Mouse (Mus musculus) ES-Bruce4 (cell line): ENCODE results near the gene Akt1s1. TPM values are rescaled to one million over a fixed set of nuclear protein-coding genes. Genes with fewer than 3 reads are reported as not detected.

Source experiments
- H3K27ac ChIP-seq: 2 replicates; pipeline ENCODE4 v1.5.1; 2012; ENCODE audit warnings: low read length, inconsistent platforms; ENCODE audit not compliant: insufficient read depth
- H3K27me3 ChIP-seq: 2 replicates; pipeline ENCODE4 v1.6.1; 2012; ENCODE audit warnings: mild to moderate bottlenecking, low read length, inconsistent platforms; ENCODE audit not compliant: control insufficient read depth, poor library complexity, insufficient read depth, severe bottlenecking
- H3K36me3 ChIP-seq: 2 replicates; pipeline ENCODE4 v1.6.1; 2012; ENCODE audit warnings: inconsistent platforms, mild to moderate bottlenecking, low read length, moderate library complexity; ENCODE audit not compliant: control insufficient read depth, poor library complexity, insufficient read depth, severe bottlenecking
- H3K4me1 ChIP-seq: one replicate; pipeline ENCODE4 v1.8.1; 2011; ENCODE audit warnings: low read length; ENCODE audit not compliant: control insufficient read depth, insufficient read depth
- H3K4me3 ChIP-seq: 2 replicates; pipeline ENCODE4 v1.5.1; 2011; ENCODE audit warnings: low read depth, mild to moderate bottlenecking, low read length
- H3K9ac ChIP-seq: 2 replicates; pipeline ENCODE4 v1.6.1; 2012; ENCODE audit warnings: low read depth, mild to moderate bottlenecking, inconsistent platforms; ENCODE audit not compliant: poor library complexity, severe bottlenecking
- H3K9me3 ChIP-seq: replicated peaks from 2 replicates; pipeline ENCODE4 v1.6.1; 2012; ENCODE audit warnings: mild to moderate bottlenecking, low read length, inconsistent platforms; ENCODE audit not compliant: control insufficient read depth, poor library complexity, insufficient read depth, severe bottlenecking
- CTCF ChIP-seq: IDR thresholded peaks from one replicate; pipeline ENCODE4 v1.8.1; 2011; ENCODE audit warnings: low read depth, low read length
- EP300 ChIP-seq: IDR thresholded peaks from 2 replicates; pipeline ENCODE4 v1.6.1; 2011; ENCODE audit warnings: low read depth, low read length; ENCODE audit not compliant: insufficient read depth
- POLR2A ChIP-seq: IDR thresholded peaks from one replicate; pipeline ENCODE4 v1.8.1; 2011; ENCODE audit warnings: low read length; ENCODE audit not compliant: insufficient read depth
- polyA plus RNA-seq: library from polyadenylated mRNA; stranded (reverse); fragments of >200 nt; gene quantifications from 2 replicates; pipeline ENCODE4 v1.2.4, GENCODE M21; 2011; ENCODE audit warnings: low read depth; ENCODE audit not compliant: missing spikeins, insufficient read depth, insufficient read length

The Akt1s1 gene
- polyA plus RNA-seq, 1 experiment: 38.3 TPM

DNA sequence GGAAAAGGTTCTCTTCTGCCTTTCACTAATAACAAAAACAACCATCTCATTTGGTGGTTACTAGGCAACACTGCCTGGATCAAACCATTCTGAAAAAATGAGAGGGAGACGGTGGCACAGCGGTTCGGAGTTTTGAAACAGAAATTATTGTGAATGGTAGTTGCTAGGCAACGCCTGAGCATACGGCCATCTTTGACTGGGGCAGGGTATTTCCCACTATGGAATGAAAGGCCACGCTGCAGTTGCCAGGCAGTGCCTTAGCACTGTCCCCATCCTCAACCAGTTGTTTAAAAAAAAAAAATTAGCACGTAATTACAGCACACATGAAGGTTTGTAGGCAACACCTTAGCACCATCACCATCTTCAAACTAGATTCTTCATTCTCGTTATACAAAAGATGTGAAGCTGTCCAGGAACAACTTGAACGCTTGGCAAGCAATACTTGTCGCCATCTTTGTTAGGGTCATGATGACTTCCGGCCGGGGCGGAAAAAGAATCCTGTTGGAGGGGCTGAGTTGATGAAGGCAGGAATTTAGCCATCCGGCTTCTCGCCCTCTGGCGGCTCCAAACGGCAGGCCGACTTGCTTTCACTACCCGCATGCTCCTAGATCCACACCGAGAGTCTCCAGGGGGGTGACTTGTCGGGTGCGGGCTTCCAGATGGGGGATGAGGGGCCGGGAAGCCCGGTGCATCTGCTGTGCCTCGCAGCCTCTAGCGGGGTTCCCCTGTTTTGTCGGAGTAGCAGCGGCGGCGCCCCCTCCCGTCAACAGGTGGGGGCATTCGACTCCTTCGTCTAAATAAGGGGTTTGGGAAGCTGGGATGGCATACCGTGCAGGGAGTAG, 47.0 kb downstream of the Akt1s1 start, which contains the start of gene Fuz:
Gene Fuz (plus strand): TSS at position 487 of the 842 bp plus-strand sequence.
- peak within 1 kb of the TSS; percentile 88 for H3K9ac ChIP-seq
- no peaks in the 10 kb centered on the region for H3K36me3 ChIP-seq
- no peaks in the 10 kb centered on the region for H3K27me3 ChIP-seq
- peak within 1 kb of the TSS; percentile 80 for H3K4me3 ChIP-seq
- peak within 1 kb of the TSS; percentile 52 for H3K27ac ChIP-seq
- H3K9me3 ChIP-seq: no peaks in the 10 kb centered on the region
- TF ChIP-seq EP300: no peak
- TF ChIP-seq CTCF: peak; percentile 30
- no peak for TF ChIP-seq POLR2A
- H3K4me1 ChIP-seq: peaks cover 3% of the 10 kb centered on the region

DNA sequence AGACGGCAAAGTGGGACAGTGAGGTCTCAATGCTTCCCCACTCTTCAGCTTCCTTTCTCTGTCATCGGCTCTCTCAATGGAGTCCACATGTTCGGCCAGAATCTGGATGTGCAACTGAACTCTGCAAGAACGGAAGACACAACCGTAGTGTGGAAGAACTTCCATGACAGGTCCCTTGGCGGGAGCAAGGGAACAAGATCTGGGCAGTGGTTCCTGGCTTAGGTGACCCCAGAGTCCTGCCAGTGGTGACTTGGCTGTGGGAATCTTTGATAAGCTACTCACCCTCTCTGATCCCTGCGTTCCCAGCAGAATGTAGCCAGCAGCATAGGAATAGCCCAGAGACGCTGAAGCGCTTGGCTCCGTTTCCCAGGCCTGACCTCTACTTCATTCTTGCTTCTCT, 47.7 kb downstream of the Akt1s1 start:
- Histone ChIP-seq H3K27ac (peak overlapping the region; percentile 28; the same call in 1 of the 2 replicates), H3K36me3 (no peaks in the 10 kb centered on the region), H3K9me3 (no peaks in the 10 kb centered on the region), H3K27me3 (no peaks in the 10 kb centered on the region), H3K4me3 (peak overlapping the region; percentile 80), H3K4me1 (peaks cover 1% of the 10 kb centered on the region), H3K9ac (peak overlapping the region; percentile 88)
- TF ChIP-seq CTCF: no peak
- TF ChIP-seq POLR2A: no peak
- no peak for TF ChIP-seq EP300

DNA sequence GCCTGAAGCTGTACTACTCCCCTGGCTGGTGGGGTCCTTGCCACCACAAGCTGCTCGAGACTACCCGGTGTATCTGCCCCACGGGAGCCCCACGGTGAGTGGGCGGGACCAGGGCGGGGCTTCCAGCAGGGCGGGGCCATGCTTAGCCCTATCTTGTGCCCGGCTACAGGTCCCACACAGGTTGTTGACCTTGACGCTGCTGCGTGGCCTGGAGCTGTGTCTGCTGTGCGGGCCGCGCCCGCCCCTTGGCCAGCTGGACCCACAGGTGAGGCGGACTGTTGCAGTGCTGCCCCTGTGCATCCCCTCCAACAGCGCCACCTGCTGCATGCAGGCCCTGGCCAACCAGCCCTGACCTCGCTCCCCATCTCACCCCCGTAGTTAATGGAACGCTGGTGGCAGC, 49.8 kb downstream of the Akt1s1 start:
- Histone ChIP-seq H3K4me3 (peak overlapping the region; percentile 3; the same call in 1 of the 2 replicates), H3K27me3 (no peaks in the 10 kb centered on the region), H3K9me3 (no peaks in the 10 kb centered on the region), H3K4me1 (no peaks in the 10 kb centered on the region), H3K36me3 (no peaks in the 10 kb centered on the region), H3K27ac (peak overlapping the region; percentile 24), H3K9ac (no peak overlapping the region)
- TF ChIP-seq EP300 (0 out of 2 replicates have a peak, but pooled peaks have one; percentile 58), CTCF (peak; percentile 86), POLR2A (no peak)

DNA sequence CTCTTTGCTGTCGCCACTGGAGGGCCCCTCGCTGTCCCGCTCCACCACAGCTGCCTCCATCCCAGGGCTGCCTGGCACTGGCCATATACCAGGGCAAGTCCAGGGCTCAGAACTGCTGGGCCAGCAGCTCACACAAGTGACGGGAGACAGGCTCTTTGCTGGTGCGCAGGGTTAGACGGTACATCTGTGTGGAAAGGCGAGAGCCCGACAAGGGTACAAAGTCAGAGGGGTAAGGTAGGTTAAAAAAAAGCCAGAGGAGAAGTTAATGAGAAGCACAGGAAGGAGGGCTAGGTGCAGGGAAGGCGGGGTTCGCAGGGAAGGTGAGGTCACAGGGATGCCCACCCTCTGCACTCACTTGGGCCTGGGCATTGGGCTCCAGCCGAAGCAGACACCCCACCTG, 51.8 kb downstream of the Akt1s1 start:
- no peak overlapping the region for H3K4me3 ChIP-seq
- H3K27ac ChIP-seq: no peak overlapping the region
- H3K4me1 ChIP-seq: no peaks in the 10 kb centered on the region
- no peaks in the 10 kb centered on the region for H3K36me3 ChIP-seq
- no peaks in the 10 kb centered on the region for H3K27me3 ChIP-seq
- no peak overlapping the region for H3K9ac ChIP-seq
- TF ChIP-seq POLR2A (no peak), CTCF (no peak), EP300 (no peak)
- H3K9me3 ChIP-seq: no peaks in the 10 kb centered on the region

DNA sequence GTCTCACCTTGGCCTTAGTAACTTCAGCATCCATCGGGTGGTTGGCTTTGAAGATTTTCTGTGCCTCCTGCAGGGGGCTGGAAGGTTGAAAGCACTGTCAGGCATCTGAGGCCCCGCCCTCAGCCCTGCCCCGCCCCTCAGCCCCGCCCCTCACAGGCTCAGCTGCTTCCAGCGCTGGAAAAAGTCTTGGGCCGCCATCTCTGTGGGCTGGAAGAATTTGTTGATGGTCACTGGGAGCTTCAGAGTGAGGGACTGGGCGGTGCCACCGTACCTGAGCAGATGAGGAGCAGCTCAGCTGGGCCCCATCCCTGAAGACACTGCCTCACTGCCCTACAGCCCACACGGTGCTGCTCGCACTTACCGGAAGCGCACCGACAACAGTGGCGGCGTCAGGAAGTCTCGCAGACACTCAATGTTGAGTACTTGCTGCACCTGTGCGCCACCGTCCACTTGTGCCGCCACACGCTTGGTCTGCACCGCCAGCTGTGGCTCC, 52.5 kb downstream of the Akt1s1 start:
- Histone ChIP-seq H3K4me3 (peak overlapping the region; percentile 59), H3K9me3 (no peaks in the 10 kb centered on the region), H3K27ac (no peak overlapping the region), H3K4me1 (no peaks in the 10 kb centered on the region), H3K27me3 (no peaks in the 10 kb centered on the region), H3K36me3 (no peaks in the 10 kb centered on the region), H3K9ac (peak overlapping the region; percentile 1; the same call in 1 of the 2 replicates)
- TF ChIP-seq EP300: no peak
- peak; percentile 21 for TF ChIP-seq POLR2A
- no peak for TF ChIP-seq CTCF

Other genes starting within 250 kb of the Akt1s1 start
- 14.7 and 16.5 TPM in 2 replicates for gene Myh14, start 178.1 kb upstream of the Akt1s1 start, polyA plus RNA-seq
- gene Izumo2, start 140.2 kb upstream of the Akt1s1 start, polyA plus RNA-seq: 1.8 and 2.2 TPM in 2 replicates
- gene Vrk3, start 100.6 kb upstream of the Akt1s1 start, polyA plus RNA-seq: 52.2 and 62.7 TPM in 2 replicates
- gene Zfp473, start 97.9 kb upstream of the Akt1s1 start, polyA plus RNA-seq: 24.4 and 28.4 TPM in 2 replicates
- 90.6 and 109 TPM in 2 replicates for gene Nup62, start 32.9 kb upstream of the Akt1s1 start, polyA plus RNA-seq
- 4.7 and 6.4 TPM in 2 replicates for gene Il4i1, start 32.6 kb upstream of the Akt1s1 start, polyA plus RNA-seq
- gene Atf5, start 32.3 kb upstream of the Akt1s1 start, polyA plus RNA-seq: 9.6 and 14.6 TPM in 2 replicates
- 33.9 and 46.7 TPM in 2 replicates for gene Tbc1d17, start 88 bp downstream of the Akt1s1 start, polyA plus RNA-seq
- 22.3 and 30.3 TPM in 2 replicates for gene Pnkp, start 8.1 kb downstream of the Akt1s1 start, polyA plus RNA-seq
- 153 and 160 TPM in 2 replicates for gene Ptov1, start 20.8 kb downstream of the Akt1s1 start, polyA plus RNA-seq
- gene Med25, start 43.7 kb downstream of the Akt1s1 start, polyA plus RNA-seq: 54.0 and 65.6 TPM in 2 replicates
- 15.5 and 17.5 TPM in 2 replicates for gene Fuz, start 47.1 kb downstream of the Akt1s1 start, polyA plus RNA-seq
- 88.5 and 107 TPM in 2 replicates for gene Ap2a1, start 80.5 kb downstream of the Akt1s1 start, polyA plus RNA-seq
- not detected in 2 replicates for gene Tsks, start 94.2 kb downstream of the Akt1s1 start, polyA plus RNA-seq
- gene Cpt1c, start 125.9 kb downstream of the Akt1s1 start, polyA plus RNA-seq: 73.3 and 84.5 TPM in 2 replicates
- 461 and 485 TPM in 2 replicates for gene Prmt1, start 137.6 kb downstream of the Akt1s1 start, polyA plus RNA-seq
- gene Irf3, start 148.7 kb downstream of the Akt1s1 start, polyA plus RNA-seq: 56.1 and 57.5 TPM in 2 replicates
- gene Bcl2l12, start 149.7 kb downstream of the Akt1s1 start, polyA plus RNA-seq: 41.9 and 46.8 TPM in 2 replicates
- 64.2 and 73.2 TPM in 2 replicates for gene Scaf1, start 167.4 kb downstream of the Akt1s1 start, polyA plus RNA-seq
- gene Rras, start 169.0 kb downstream of the Akt1s1 start, polyA plus RNA-seq: 72.4 and 80.4 TPM in 2 replicates
- gene Prr12, start 203.9 kb downstream of the Akt1s1 start, polyA plus RNA-seq: 35.0 and 35.5 TPM in 2 replicates
- gene Nosip, start 213.4 kb downstream of the Akt1s1 start, polyA plus RNA-seq: 58.1 and 62.4 TPM in 2 replicates
- gene Prrg2, start 213.7 kb downstream of the Akt1s1 start, polyA plus RNA-seq: 7.7 and 12.0 TPM in 2 replicates
- 66.7 and 88.2 TPM in 2 replicates for gene Rcn3, start 243.2 kb downstream of the Akt1s1 start, polyA plus RNA-seq